Mouse (Mus musculus) megakaryocyte-erythroid progenitor cell, adult 5 weeks (primary cell): ENCODE results near the gene Gm37596. TPM values are rescaled to one million over a fixed set of nuclear protein-coding genes. Genes with fewer than 3 reads are reported as not detected.

ENCODE experiments used
- polyA plus RNA-seq: library from polyadenylated mRNA; stranded (reverse); fragments of >175 nt; gene quantifications from 2 replicates; pipeline ENCODE4 v1.2.3, GENCODE M21; 2012

Gene Gm37596
- polyA plus RNA-seq = not detected in 2 replicates

GRCm38 (mm10) chr3:93692970-93693369 lies at the start of gene Gm37596:
Gene Gm37596, minus strand, starts transcription at chr3:93693070.

DNA sequence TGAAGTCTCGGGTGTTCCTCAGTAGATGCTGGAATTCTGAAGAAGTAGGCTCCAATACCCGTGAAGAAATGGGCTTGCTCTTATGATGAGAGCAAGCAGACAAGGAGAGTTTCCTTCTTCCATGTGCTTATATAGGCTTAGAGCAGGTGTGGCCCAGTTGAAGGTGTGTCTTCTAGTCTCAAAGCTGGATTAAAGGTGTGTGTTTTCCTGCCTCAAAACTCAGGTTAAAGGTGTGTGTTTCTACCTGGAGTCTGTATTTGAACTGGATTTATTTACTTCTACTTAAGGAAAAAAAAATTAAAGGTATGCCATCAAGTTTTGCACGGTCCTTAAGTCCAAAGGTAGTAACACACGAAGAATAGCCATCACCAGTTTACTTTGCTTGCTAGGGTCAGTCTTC lies 16.7 kb downstream of the Gm37596 start, which contains the start of gene Tdpoz1:
TSS of gene Tdpoz1 (minus strand) at position 101 of the 400 bp plus-strand sequence.

DNA sequence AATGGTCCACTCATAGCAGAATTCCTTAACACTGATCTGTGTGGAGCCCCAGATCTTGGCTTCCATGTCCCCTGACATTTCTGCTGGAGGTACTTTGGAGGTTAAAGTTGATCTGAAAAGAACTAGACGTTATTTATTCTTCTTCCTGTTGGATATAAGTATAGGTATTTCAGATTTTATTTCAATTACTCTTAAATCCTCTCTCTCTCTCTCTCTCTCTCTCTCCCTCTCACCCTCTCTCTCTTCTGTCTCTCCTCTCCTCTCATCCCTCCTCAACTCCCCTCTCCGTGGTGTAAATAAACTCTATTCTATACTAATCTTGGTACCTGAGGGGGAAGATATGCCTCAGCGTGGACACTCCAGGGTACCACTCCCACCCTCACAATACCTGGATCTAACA lies 40.3 kb downstream of the Gm37596 start, which contains the start of gene Tdpoz2:
TSS of gene Tdpoz2 (minus strand) at position 101 of the 400 bp plus-strand sequence.

Other genes with a start within 250 kb of the Gm37596 start
- gene Tchhl1, start 224.3 kb downstream of the Gm37596 start, polyA plus RNA-seq = not detected in 2 replicates
- 119 and 171 TPM in 2 replicates for gene S100a11, start 172.6 kb downstream of the Gm37596 start, polyA plus RNA-seq
- 50.6 and 60.4 TPM in 2 replicates for gene S100a10, start 138.0 kb downstream of the Gm37596 start, polyA plus RNA-seq
- gene Tdpoz2, start 40.4 kb downstream of the Gm37596 start, polyA plus RNA-seq = not detected in 2 replicates
- not detected in 2 replicates for gene Tdpoz1, start 16.8 kb downstream of the Gm37596 start, polyA plus RNA-seq
- gene Gm5773, start 79.9 kb upstream of the Gm37596 start, polyA plus RNA-seq = not detected in 2 replicates
- gene Tdpoz4, start 103.3 kb upstream of the Gm37596 start, polyA plus RNA-seq = not detected in 2 replicates
- gene Tdpoz3, start 132.9 kb upstream of the Gm37596 start, polyA plus RNA-seq = not detected in 2 replicates